Mouse (Mus musculus): Measurements from ENCODE around the gene Fcgr4. TPM values are rescaled to one million over a fixed set of nuclear protein-coding genes. Genes with fewer than 3 reads are reported as not detected.

Gene Fcgr4
- polyA plus RNA-seq (2012; rRNA removed), result 0.20 and 0.45 TPM in 2 replicates

DNA sequence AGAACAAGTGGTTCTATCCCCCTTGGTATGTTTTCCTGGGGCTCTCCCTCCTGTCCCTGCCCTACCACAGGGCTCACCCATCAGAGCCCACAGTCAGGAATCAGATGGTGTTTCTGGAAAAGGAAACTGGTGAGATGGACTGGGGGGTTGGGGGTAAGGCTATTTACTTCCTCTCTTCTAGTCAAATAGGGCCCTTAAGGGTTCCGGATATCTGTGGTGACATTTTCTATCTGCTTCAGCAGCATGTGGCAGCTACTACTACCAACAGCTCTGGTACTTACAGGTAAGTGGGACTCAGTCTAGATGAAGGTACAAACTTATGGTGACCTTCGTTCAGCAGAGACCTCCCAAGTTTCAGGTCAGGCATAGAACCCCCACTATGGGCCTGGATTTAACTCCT is at the start of gene Fcgr4:
TSS of gene Fcgr4 (plus strand) at position 184 of the 400 bp plus-strand sequence.

GRCm38 (mm10) chr1:170976447-170976846 is 42.3 kb upstream of the Fcgr4 start, which contains the start of gene Fcgr2b:
Gene Fcgr2b (minus strand): TSS chr1:170976547.

DNA sequence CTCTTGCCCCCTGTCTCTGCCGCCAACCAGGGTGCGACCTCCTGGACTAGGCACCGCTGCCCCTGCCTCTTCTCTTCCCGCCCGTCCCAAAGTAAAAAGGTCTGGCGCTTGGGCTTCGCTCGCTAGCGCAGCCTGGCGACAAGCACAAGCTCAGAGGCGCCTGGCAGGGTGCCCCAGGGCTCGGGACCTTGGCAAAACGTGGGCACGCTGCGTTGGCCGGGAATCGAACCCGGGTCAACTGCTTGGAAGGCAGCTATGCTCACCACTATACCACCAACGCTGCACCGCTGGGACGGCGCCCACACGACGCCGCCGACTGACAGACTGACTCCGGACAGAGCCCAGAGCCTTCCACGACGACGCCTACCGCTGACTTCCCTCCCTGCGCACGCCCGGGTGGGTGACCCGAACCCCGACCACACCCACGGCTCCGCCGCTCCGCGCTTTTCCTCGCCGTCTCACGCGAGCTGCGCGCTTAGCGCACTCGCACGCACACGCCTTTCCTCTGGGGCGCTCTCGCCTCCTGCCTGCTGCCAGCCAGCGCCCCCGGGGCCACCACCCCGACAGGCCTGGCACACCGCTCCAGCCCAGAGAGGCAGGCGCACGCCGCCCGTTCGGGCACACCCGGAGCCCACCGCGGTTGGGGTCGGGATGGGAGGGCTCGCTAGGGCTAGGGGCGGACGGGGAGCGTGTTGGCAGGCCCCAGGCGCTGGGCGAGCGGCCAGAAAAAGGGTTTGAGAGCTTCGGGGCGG is 45.9 kb downstream of the Fcgr4 start, which contains the start of gene Fcgr3:
TSS of gene Fcgr3 (minus strand) at position 445 of the 752 bp plus-strand sequence.

Other genes starting within 250 kb of the Fcgr4 start
- 6.2 and 9.6 TPM in 2 replicates for gene Atf6, start 151.1 kb upstream of the Fcgr4 start, polyA plus RNA-seq (2012; rRNA removed)
- gene Gm26620, start 133.9 kb upstream of the Fcgr4 start, polyA plus RNA-seq (2012; rRNA removed), result 0.46 and 0.57 TPM in 2 replicates
- gene Dusp12, start 133.4 kb upstream of the Fcgr4 start, polyA plus RNA-seq (2012; rRNA removed), result 38.4 and 46.7 TPM in 2 replicates
- 0.04 TPM in 1 of 2 replicates, not detected in the other for gene Fcrlb, start 106.0 kb upstream of the Fcgr4 start, polyA plus RNA-seq (2012; rRNA removed)
- gene Fcrla, start 91.3 kb upstream of the Fcgr4 start, polyA plus RNA-seq (2012; rRNA removed), result not detected in 2 replicates
- 0.47 and 0.58 TPM in 2 replicates for gene Fcgr2b, start 42.4 kb upstream of the Fcgr4 start, polyA plus RNA-seq (2012; rRNA removed)
- 5.1 and 6.4 TPM in 2 replicates for gene Fcgr3, start 46.0 kb downstream of the Fcgr4 start, polyA plus RNA-seq (2012; rRNA removed)
- 3.0 and 3.8 TPM in 2 replicates for gene Cfap126, start 95.0 kb downstream of the Fcgr4 start, polyA plus RNA-seq (2012; rRNA removed)
- 236 and 443 TPM in 2 replicates for gene Sdhc, start 131.7 kb downstream of the Fcgr4 start, polyA plus RNA-seq (2012; rRNA removed)
- gene Mpz, start 131.8 kb downstream of the Fcgr4 start, polyA plus RNA-seq (2012; rRNA removed), result 0.72 and 3.3 TPM in 2 replicates
- 11.0 and 15.7 TPM in 2 replicates for gene Pcp4l1, start 177.3 kb downstream of the Fcgr4 start, polyA plus RNA-seq (2012; rRNA removed)
- 0.02 and 0.04 TPM in 2 replicates for gene Nr1i3, start 195.1 kb downstream of the Fcgr4 start, polyA plus RNA-seq (2012; rRNA removed)
- 29.2 and 29.8 TPM in 2 replicates for gene Tomm40l, start 203.6 kb downstream of the Fcgr4 start, polyA plus RNA-seq (2012; rRNA removed)
- 41.5 and 103 TPM in 2 replicates for gene Apoa2, start 206.1 kb downstream of the Fcgr4 start, polyA plus RNA-seq (2012; rRNA removed)
- gene Fcer1g, start 215.4 kb downstream of the Fcgr4 start, polyA plus RNA-seq (2012; rRNA removed), result 12.5 and 17.5 TPM in 2 replicates
- 3.2 and 4.1 TPM in 2 replicates for gene Adamts4, start 231.5 kb downstream of the Fcgr4 start, polyA plus RNA-seq (2012; rRNA removed)
- gene Ndufs2, start 232.5 kb downstream of the Fcgr4 start, polyA plus RNA-seq (2012; rRNA removed), result 172 and 189 TPM in 2 replicates

Measured in central nervous system, embryonic 11.5 days (tissue).